Mouse (Mus musculus) neural tube, embryonic 15.5 days (tissue): Measurements from ENCODE around the gene Ewsr1. TPM values are rescaled to one million over a fixed set of nuclear protein-coding genes. Genes with fewer than 3 reads are reported as not detected.

Experiments used
- ATAC-seq: fragments of 200-750 bp; cut with Nextera tagmentation; 2 replicates; pipeline ENCODE4 v1.8.0; 2017; ENCODE audit warnings: mild to moderate bottlenecking, moderate TSS enrichment, moderate library complexity; ENCODE audit not compliant: low FRiP score
- H3K27ac ChIP-seq: fragments of 300-500 bp; sonication (generic); replicated peaks from 2 replicates; pipeline ENCODE4 v1.5.1; 2015; ENCODE audit warnings: mild to moderate bottlenecking, inconsistent platforms
- H3K27me3 ChIP-seq: fragments of 300-500 bp; sonication (generic); replicated peaks from 2 replicates; pipeline ENCODE4 v1.6.1; 2015; ENCODE audit warnings: inconsistent platforms
- H3K36me3 ChIP-seq: fragments of 300-500 bp; sonication (generic); 2 replicates; pipeline ENCODE4 v1.6.1; 2015; ENCODE audit warnings: inconsistent platforms
- H3K4me1 ChIP-seq: fragments of 300-500 bp; sonication (generic); 2 replicates; pipeline ENCODE4 v1.6.1; 2015; ENCODE audit warnings: inconsistent platforms
- H3K4me2 ChIP-seq: fragments of 300-500 bp; sonication (generic); 2 replicates; pipeline ENCODE4 v1.6.1; 2015; ENCODE audit warnings: inconsistent platforms, mild to moderate bottlenecking, moderate library complexity
- H3K4me3 ChIP-seq: fragments of 300-500 bp; sonication (generic); replicated peaks from 2 replicates; pipeline ENCODE4 v1.5.1; 2015; ENCODE audit warnings: mild to moderate bottlenecking, inconsistent platforms
- H3K9ac ChIP-seq: fragments of 300-500 bp; sonication (generic); replicated peaks from 2 replicates; pipeline ENCODE4 v1.6.1; 2015; ENCODE audit warnings: mild to moderate bottlenecking, inconsistent platforms
- H3K9me3 ChIP-seq: fragments of 300-500 bp; sonication (generic); replicated peaks from 2 replicates; pipeline ENCODE4 v1.6.1; 2016; ENCODE audit warnings: inconsistent platforms
- WGBS: fragments of 180-500 bp; shearing (Covaris S2); methylation state at CpG from one replicate; pipeline ENCODE4 v1.1.7; 2015; ENCODE audit warnings: mixed read lengths; 5-methylcytosine and 5-hydroxymethylcytosine counted together
- polyA plus RNA-seq: library from polyadenylated mRNA; unstranded; fragments of >200 nt; fragmentation: Nextera tagmentation; extraction: Ambion mirVana; gene quantifications from 2 replicates; pipeline ENCODE4 v1.2.1, GENCODE M21; 2015

Ewsr1 gene
- polyA plus RNA-seq = 533 and 582 TPM in 2 replicates

- ATAC-seq = peak; percentile 91
- WGBS = under 1% methylated on average over 92 of the region's 92 CpGs
- H3K4me3 ChIP-seq = peak within 1 kb of the TSS; percentile 97
- H3K36me3 ChIP-seq = 0 out of 2 replicates have a peak, but pooled peaks cover under 1% of the 10 kb centered on the region
- peak within 1 kb of the TSS; percentile 72 for H3K4me2 ChIP-seq
- no peaks in the 10 kb centered on the region for H3K27me3 ChIP-seq
- peak within 1 kb of the TSS; percentile 100 for H3K27ac ChIP-seq
- H3K9me3 ChIP-seq = no peaks in the 10 kb centered on the region
- H3K9ac ChIP-seq = peak within 1 kb of the TSS; percentile 93
- H3K4me1 ChIP-seq = peaks cover 45% of the 10 kb centered on the region
These were observed at the start of gene Ewsr1, which contains the start of gene Rhbdd3 for GRCm38 (mm10) chr11:5098736-5099542. Gene Ewsr1, minus strand, starts transcription at chr11:5099266. Gene Rhbdd3, plus strand, starts transcription at chr11:5098926.

GRCm38 (mm10) chr11:5145600-5145999 lies 46.5 kb upstream of the Ewsr1 start:
- Histone ChIP-seq H3K9ac (no peak overlapping the region), H3K4me1 (peaks cover 20% of the 10 kb centered on the region), H3K27ac (no peak overlapping the region), H3K4me3 (no peak overlapping the region), H3K27me3 (no peaks in the 10 kb centered on the region), H3K36me3 (no peaks in the 10 kb centered on the region), H3K9me3 (no peaks in the 10 kb centered on the region), H3K4me2 (no peak overlapping the region)
- WGBS = 75% methylated on average over 3 of the region's 3 CpGs
- ATAC-seq = no peak

GRCm38 (mm10) chr11:5141965-5142364 lies 42.9 kb upstream of the Ewsr1 start:
- H3K4me2 ChIP-seq = no peak overlapping the region
- peaks cover 10% of the 10 kb centered on the region for H3K4me1 ChIP-seq
- H3K4me3 ChIP-seq = no peak overlapping the region
- H3K36me3 ChIP-seq = no peaks in the 10 kb centered on the region
- 82% methylated on average over 2 of the region's 2 CpGs for WGBS
- no peak overlapping the region for H3K27ac ChIP-seq
- H3K9me3 ChIP-seq = no peaks in the 10 kb centered on the region
- H3K27me3 ChIP-seq = no peaks in the 10 kb centered on the region
- no peak for ATAC-seq
- H3K9ac ChIP-seq = no peak overlapping the region

- ATAC-seq = no peak
These were observed 42.2 kb upstream of the Ewsr1 start for GRCm38 (mm10) chr11:5141252-5141651.

GRCm38 (mm10) chr11:5140619-5141018 lies 41.6 kb upstream of the Ewsr1 start:
- 0 out of 2 replicates have a peak, but pooled peaks have one; percentile 28 for ATAC-seq
- Histone ChIP-seq H3K4me2 (no peak overlapping the region), H3K4me1 (peaks cover 10% of the 10 kb centered on the region), H3K27ac (no peak overlapping the region), H3K4me3 (no peak overlapping the region), H3K36me3 (no peaks in the 10 kb centered on the region), H3K27me3 (no peaks in the 10 kb centered on the region), H3K9me3 (no peaks in the 10 kb centered on the region), H3K9ac (no peak overlapping the region)
- WGBS = 45% methylated on average over 8 of the region's 8 CpGs

More at GRCm38 (mm10) chr11:5141252-5141651, 42.2 kb upstream of the Ewsr1 start:
- WGBS = 88% methylated on average over 5 of the region's 5 CpGs
- Histone ChIP-seq H3K27me3 (no peaks in the 10 kb centered on the region), H3K4me3 (no peak overlapping the region), H3K27ac (no peak overlapping the region), H3K36me3 (no peaks in the 10 kb centered on the region), H3K9ac (no peak overlapping the region), H3K4me2 (no peak overlapping the region), H3K9me3 (no peaks in the 10 kb centered on the region), H3K4me1 (peaks cover 10% of the 10 kb centered on the region)

- Histone ChIP-seq H3K9me3 (no peaks in the 10 kb centered on the region), H3K4me1 (peaks cover 10% of the 10 kb centered on the region), H3K4me3 (no peak overlapping the region), H3K27me3 (no peaks in the 10 kb centered on the region), H3K4me2 (no peak overlapping the region), H3K36me3 (no peaks in the 10 kb centered on the region), H3K9ac (no peak overlapping the region), H3K27ac (no peak overlapping the region)
- no peak for ATAC-seq
- 91% methylated on average over 9 of the region's 9 CpGs for WGBS
These were observed 40.3 kb upstream of the Ewsr1 start for GRCm38 (mm10) chr11:5139372-5139771.

- no peak for ATAC-seq
- no peaks in the 10 kb centered on the region for H3K9me3 ChIP-seq
- H3K4me2 ChIP-seq = no peak overlapping the region
- no peaks in the 10 kb centered on the region for H3K27me3 ChIP-seq
- no peak overlapping the region for H3K9ac ChIP-seq
- no peak overlapping the region for H3K4me3 ChIP-seq
- 96% methylated on average over 2 of the region's 2 CpGs for WGBS
- no peak overlapping the region for H3K27ac ChIP-seq
- peaks cover 10% of the 10 kb centered on the region for H3K4me1 ChIP-seq
- no peaks in the 10 kb centered on the region for H3K36me3 ChIP-seq
These were observed 39.6 kb upstream of the Ewsr1 start for GRCm38 (mm10) chr11:5138642-5139041.

- H3K9ac ChIP-seq = no peak overlapping the region
- peaks cover 10% of the 10 kb centered on the region for H3K4me1 ChIP-seq
- H3K9me3 ChIP-seq = no peaks in the 10 kb centered on the region
- no peak overlapping the region for H3K4me2 ChIP-seq
- H3K27ac ChIP-seq = no peak overlapping the region
- ATAC-seq = no peak
- H3K4me3 ChIP-seq = no peak overlapping the region
- H3K36me3 ChIP-seq = no peaks in the 10 kb centered on the region
- WGBS = 78% methylated on average over 11 of the region's 11 CpGs
- no peaks in the 10 kb centered on the region for H3K27me3 ChIP-seq
These were observed 36.8 kb upstream of the Ewsr1 start for GRCm38 (mm10) chr11:5135914-5136313.

GRCm38 (mm10) chr11:5132751-5133150 lies 33.7 kb upstream of the Ewsr1 start:
- Histone ChIP-seq H3K9ac (no peak overlapping the region), H3K27me3 (no peaks in the 10 kb centered on the region), H3K4me2 (no peak overlapping the region), H3K9me3 (no peaks in the 10 kb centered on the region), H3K4me3 (no peak overlapping the region), H3K27ac (no peak overlapping the region), H3K4me1 (peaks cover 19% of the 10 kb centered on the region), H3K36me3 (no peaks in the 10 kb centered on the region)
- no peak for ATAC-seq
- 80% methylated on average over 4 of the region's 4 CpGs for WGBS

GRCm38 (mm10) chr11:5130111-5130665 lies 31.1 kb upstream of the Ewsr1 start:
- ATAC-seq = no peak
- Histone ChIP-seq H3K36me3 (no peaks in the 10 kb centered on the region), H3K4me3 (no peak overlapping the region), H3K4me2 (no peak overlapping the region), H3K27me3 (no peaks in the 10 kb centered on the region), H3K9me3 (no peaks in the 10 kb centered on the region), H3K4me1 (peaks cover 19% of the 10 kb centered on the region), H3K27ac (no peak overlapping the region), H3K9ac (no peak overlapping the region)
- whole genome bisulfite sequencing = 51% methylated on average over 4 of the region's 4 CpGs

GRCm38 (mm10) chr11:5129035-5129480 lies 30.0 kb upstream of the Ewsr1 start:
- Histone ChIP-seq H3K4me1 (peaks cover 19% of the 10 kb centered on the region), H3K27ac (no peak overlapping the region; the same call in 1 of the 2 replicates), H3K9me3 (no peaks in the 10 kb centered on the region), H3K4me2 (no peak overlapping the region; the same call in 1 of the 2 replicates), H3K36me3 (no peaks in the 10 kb centered on the region), H3K4me3 (no peak overlapping the region), H3K27me3 (no peaks in the 10 kb centered on the region), H3K9ac (no peak overlapping the region)
- WGBS = 10% methylated on average over 5 of the region's 5 CpGs
- ATAC-seq = peak; percentile 74

GRCm38 (mm10) chr11:5125713-5126112 lies 26.6 kb upstream of the Ewsr1 start:
- Histone ChIP-seq H3K4me3 (no peak overlapping the region), H3K9me3 (no peaks in the 10 kb centered on the region), H3K9ac (no peak overlapping the region), H3K36me3 (no peaks in the 10 kb centered on the region), H3K4me1 (peaks cover 19% of the 10 kb centered on the region), H3K27ac (no peak overlapping the region), H3K27me3 (no peaks in the 10 kb centered on the region), H3K4me2 (no peak overlapping the region)
- ATAC-seq = no peak
- 77% methylated on average over 4 of the region's 4 CpGs for WGBS
